Mouse (Mus musculus): ENCODE results near the gene Usp29.

DNA sequence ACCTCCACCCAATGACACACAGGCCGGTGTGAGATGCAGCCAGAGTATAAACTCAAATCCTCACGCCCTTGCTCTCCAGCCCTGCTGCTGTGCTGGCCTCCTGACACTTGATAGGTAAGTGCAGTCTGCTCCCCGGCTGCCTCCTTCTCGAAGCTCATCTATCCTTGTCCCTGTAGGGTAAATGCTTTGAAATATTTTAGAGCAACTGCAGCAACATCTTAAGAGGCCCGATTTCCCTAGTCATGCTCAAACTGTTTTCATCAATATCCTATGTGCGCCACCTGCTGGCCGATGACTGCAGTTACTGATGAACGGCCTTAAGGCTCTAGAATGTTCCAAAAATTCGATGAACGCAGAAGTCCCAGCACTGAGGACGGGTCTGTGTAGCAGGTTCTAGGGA lies 206.7 kb downstream of the Usp29 start:
- TF ChIP-seq CTCF (IDR thresholded peaks at IDR 0.05; ENCODE audit: borderline replicate concordance, insufficient read depth, low read depth, low read length), result peak; percentile 80
- TF ChIP-seq POLR2A (IDR thresholded peaks at IDR 0.05; ENCODE audit: borderline replicate concordance, insufficient read depth, low read length), result no peak

Data from cerebellum, adult 2 months (tissue).